ENCODE assay signal across 16 mouse cellular contexts in genomic region chr4:135891539-135891938, GRCm38 (mm10). TPM values are rescaled to one million over a fixed set of nuclear protein-coding genes. Genes with fewer than 3 reads are reported as not detected.
"Had no signal": no experiment of that assay in that cellular context is flagged by ENCODE, and none has a peak within 500 bp of the region (broad histone marks: within the 10 kb centered on the region; RNA-seq: fewer than 3 reads in every experiment).

No protein-coding gene starts in this region.

- H3K27ac ChIP-seq: kidney, embryonic 15.5 days; limb, embryonic 15.5 days; liver, embryonic 12.5 days; lung, embryonic 15.5 days; midbrain, embryonic 10.5 days; neural tube, embryonic 12.5 days; stomach, postnatal 0 days had no signal

- ATAC-seq: liver, embryonic 12.5 days had no signal

- H3K36me3 ChIP-seq: kidney, embryonic 15.5 days; limb, embryonic 15.5 days; liver, embryonic 12.5 days; lung, embryonic 15.5 days; midbrain, embryonic 10.5 days; neural tube, embryonic 12.5 days had no signal

- H3K9ac ChIP-seq: kidney, embryonic 15.5 days; limb, embryonic 15.5 days; liver, embryonic 12.5 days; lung, embryonic 15.5 days; neural tube, embryonic 12.5 days had no signal

- H3K4me3 ChIP-seq: kidney, embryonic 15.5 days; limb, embryonic 15.5 days; liver, embryonic 12.5 days; lung, embryonic 15.5 days; midbrain, embryonic 10.5 days; neural tube, embryonic 12.5 days had no signal

- H3K4me1 ChIP-seq: kidney, embryonic 15.5 days; lung, embryonic 15.5 days; neural tube, embryonic 12.5 days had no signal

- DNase-seq: kidney, adult 18-20 months; kidney, postnatal 14 days; left cerebral cortex, postnatal 4 days; lung, postnatal 14 days; midbrain, embryonic 14.5 days; right cerebral cortex, adult 18-20 months; right cerebral cortex, postnatal 25 days; thymus, postnatal 4 days had no signal

- H3K27me3 ChIP-seq: kidney, embryonic 15.5 days; limb, embryonic 15.5 days; liver, embryonic 12.5 days; lung, embryonic 15.5 days; neural tube, embryonic 12.5 days had no signal

- H3K9me3 ChIP-seq: kidney, embryonic 15.5 days; limb, embryonic 15.5 days; liver, embryonic 12.5 days; lung, embryonic 15.5 days; midbrain, embryonic 10.5 days; neural tube, embryonic 12.5 days had no signal

- H3K4me2 ChIP-seq: kidney, embryonic 15.5 days; limb, embryonic 15.5 days; liver, embryonic 12.5 days; lung, embryonic 15.5 days; neural tube, embryonic 12.5 days had no signal

RNA-seq across cellular contexts. Expression of gene Cnr2, which starts 3.7 kb away (rescaled TPM):
- total RNA-seq: left cerebral cortex, adult 18-20 months had no signal
